Mouse (Mus musculus) lung, postnatal 14 days (tissue): ENCODE data around the gene Lsamp.
A peak's percentile ranks its signal among the peaks of the same experiment; 100 is the strongest.

Source experiments
- DNase-seq: peaks from one replicate; pipeline ENCODE4 v3.0.0; 2021

Gene Lsamp

GRCm38 (mm10) chr16:41623871-41624270, 1639.7 kb downstream of the Lsamp start:
- no peak for DNase-seq

DNA sequence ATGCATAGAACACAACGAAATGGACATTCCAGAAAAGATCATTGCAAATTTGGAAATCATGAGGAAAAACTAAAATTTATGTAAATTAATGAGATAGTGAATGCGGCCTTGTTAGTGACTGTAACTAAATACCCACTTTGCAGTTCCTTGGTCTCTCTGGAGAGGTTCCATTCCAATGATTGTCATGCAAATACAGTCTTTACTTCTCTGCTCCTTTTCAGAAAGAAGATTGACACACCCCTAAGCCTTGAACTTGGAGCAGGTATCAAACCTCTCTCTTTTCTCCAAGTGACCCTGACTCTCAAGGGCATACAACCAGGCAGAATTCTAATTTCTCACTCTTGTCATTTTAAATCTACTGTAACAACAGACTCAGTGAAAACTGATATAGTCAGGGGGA, 1649.7 kb downstream of the Lsamp start:
- DNase-seq, result no peak

DNA sequence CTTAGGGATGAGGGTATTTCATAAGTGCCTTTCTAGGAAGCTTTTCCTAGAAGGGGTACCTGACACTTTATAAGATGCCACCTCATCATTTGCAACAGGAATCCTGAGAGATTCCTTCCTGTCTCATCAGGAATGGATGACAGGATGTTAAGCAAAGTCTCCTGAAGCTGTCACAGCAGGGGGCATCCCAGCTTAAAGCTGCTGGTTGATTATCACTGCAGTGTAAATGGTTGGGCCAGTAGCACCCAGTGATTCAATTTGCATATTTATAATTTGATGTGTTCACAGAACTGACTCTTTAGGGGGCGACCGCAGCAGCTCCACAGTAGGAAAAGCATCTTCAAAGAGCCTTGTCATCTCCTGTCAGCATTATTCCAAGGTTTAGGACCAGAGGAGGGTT, 1656.7 kb downstream of the Lsamp start:
- no peak for DNase-seq

GRCm38 (mm10) chr16:41653261-41653660, 1669.1 kb downstream of the Lsamp start:
- DNase-seq, result no peak

DNA sequence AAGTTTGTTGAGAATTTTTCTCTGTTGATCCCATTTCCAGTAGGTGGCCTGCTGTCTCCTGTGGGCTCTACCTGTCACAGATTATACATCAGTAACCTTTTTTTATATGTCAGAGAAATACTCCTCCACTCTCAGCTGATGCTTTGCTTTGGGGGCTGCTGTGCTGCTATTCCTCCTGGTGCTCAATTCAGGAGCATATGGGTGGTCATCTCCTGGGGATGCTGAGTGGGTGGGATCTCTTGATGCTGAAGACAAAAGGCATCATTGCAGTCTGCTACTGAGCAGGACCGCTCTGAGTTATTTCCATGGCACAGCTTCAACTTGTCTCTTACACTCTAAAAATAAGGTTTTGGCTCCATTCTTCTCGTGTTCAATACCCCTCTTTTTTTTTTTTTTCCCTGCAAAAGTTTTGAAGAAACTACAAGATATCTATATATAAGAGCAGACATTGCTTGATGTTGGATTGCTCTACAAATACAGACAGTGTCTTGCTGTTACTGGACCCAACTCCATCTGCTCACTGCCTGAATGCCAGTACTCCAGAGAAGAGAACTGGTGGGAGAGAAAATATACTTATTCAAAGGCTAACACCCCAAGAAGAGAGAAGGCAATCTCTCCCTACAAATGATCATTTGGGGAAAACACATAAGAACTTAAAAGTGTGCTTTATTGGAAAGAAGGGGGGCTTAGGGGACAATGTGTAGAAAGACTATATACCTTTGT, 1690.3 kb downstream of the Lsamp start:
- no peak for DNase-seq

GRCm38 (mm10) chr16:41675774-41676173, 1691.6 kb downstream of the Lsamp start:
- DNase-seq, result no peak

- no peak for DNase-seq
Measured at GRCm38 (mm10) chr16:41692435-41692834, 1708.3 kb downstream of the Lsamp start.

- no peak for DNase-seq
Measured at GRCm38 (mm10) chr16:41701790-41702428, 1717.7 kb downstream of the Lsamp start.

GRCm38 (mm10) chr16:41728900-41729585, 1744.9 kb downstream of the Lsamp start:
- DNase-seq, result no peak

- DNase-seq, result no peak
Measured at GRCm38 (mm10) chr16:41729911-41730310, 1745.8 kb downstream of the Lsamp start.

- DNase-seq, result no peak
Measured at GRCm38 (mm10) chr16:41745037-41745436, 1760.9 kb downstream of the Lsamp start.

- DNase-seq, result no peak
Measured at GRCm38 (mm10) chr16:41746235-41746911, 1762.2 kb downstream of the Lsamp start.

DNA sequence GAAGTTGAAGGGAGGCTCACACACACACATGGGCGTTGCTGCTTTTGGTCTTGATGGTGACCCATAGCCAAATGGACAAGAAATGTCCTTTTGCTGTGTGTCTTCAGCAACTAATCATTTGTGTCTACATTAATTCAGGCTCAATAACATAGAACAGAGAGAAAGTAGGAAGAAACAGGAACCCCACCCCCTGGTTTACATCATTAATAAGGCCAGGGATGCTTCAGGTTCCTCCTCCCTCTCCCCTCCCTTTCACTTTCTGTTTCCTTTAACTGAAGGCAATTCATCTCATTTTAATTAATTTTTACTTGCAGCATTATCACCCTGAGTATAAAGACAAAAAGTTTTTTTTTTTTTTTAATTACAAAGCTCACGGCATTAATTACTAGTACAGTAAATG, 1763.7 kb downstream of the Lsamp start:
- DNase-seq, result no peak

GRCm38 (mm10) chr16:41748759-41749158, 1764.6 kb downstream of the Lsamp start:
- no peak for DNase-seq

- no peak for DNase-seq
Measured at GRCm38 (mm10) chr16:41764285-41764684, 1780.1 kb downstream of the Lsamp start.

DNA sequence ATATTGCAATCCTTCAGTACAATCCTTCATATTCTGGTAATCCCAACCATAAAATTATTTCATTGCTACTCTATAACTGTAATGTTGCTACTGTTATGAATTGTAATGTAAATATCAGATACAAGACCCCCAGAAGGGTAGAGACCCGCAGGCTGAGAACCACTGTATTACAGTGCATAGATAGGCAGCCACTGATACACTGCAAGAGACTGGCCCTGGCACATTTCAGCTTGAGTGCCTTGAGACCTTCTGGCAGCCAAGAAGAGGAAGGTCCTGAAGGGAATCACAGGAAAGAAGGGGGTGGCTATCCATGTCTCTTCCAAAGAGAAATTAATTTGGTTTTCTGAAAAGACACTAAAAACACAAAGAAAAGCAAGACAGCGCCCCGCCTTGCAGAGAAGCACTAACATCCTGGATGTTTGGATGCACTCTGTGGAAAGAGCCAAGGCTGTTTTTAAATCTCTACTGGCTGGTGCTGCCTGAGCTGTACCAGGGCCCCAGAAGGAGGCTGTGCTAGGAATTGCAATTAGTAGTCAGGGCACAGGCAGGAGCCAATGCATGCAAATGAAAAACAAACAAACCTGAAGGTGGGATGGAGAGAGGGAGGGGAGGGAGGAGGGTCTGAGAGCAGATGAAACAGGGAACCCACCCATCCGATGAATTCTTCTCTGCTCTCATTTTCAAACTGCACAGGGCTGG, 1787.4 kb downstream of the Lsamp start:
- no peak for DNase-seq

DNA sequence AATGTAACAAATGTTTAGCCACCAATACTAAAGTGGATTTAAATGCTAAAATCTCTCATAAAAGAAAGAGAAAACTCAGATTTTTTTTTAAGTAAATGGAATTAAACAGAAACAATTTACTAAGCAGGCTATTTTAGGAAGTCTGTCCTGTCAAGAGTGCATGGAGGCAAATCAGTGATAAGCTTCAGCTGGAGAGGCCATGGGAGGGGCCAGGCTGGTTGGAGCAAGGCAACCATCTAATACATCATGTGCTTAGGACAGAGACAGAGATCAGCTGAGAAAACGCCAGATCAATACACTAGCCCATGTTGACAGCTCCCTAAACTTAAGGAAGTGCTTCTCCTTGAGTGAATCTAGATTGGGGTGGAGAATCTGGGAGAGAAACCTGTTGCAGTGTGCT, 1793.4 kb downstream of the Lsamp start:
- DNase-seq, result peak; percentile 3

- DNase-seq, result no peak
Measured at GRCm38 (mm10) chr16:41785600-41785999, 1801.4 kb downstream of the Lsamp start.

DNA sequence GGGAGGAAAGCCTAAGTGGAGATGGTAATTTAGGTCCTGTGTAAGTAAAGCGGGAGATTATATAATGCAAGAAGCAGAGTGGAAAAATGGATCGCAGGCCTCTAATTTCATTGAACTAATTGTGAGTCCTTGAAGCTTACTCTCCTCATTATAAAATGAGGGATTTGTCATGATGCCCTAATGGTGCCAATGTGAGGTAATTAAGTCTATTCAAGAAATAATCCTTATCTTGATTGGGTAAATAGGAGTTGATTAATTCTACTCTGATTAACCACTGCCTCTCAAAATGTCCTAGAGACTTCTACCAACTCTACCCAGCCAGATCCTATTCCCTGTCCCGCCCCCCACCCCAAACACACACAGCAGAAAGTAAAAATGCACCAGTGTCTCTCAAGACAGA, 1802.5 kb downstream of the Lsamp start:
- DNase-seq, result no peak

DNA sequence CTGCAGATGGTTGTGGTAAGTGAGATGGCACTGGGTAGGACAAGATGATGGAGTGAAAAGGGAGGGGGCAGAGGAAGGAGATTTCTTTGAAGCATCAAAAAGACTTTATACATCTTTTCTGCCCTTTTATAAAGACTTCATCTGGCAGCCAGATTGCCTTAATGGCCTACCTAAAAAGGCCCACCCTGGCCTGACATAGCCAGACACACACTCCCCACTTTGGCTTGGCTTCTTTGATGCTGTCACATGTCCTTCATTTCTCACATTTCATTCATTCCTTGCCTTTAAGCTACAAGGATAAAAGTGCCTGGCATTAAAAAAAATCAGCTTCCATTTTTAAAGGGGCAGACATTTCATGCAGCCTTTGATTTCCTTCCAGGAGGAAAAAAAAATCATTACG, 1803.0 kb downstream of the Lsamp start:
- DNase-seq, result no peak

DNA sequence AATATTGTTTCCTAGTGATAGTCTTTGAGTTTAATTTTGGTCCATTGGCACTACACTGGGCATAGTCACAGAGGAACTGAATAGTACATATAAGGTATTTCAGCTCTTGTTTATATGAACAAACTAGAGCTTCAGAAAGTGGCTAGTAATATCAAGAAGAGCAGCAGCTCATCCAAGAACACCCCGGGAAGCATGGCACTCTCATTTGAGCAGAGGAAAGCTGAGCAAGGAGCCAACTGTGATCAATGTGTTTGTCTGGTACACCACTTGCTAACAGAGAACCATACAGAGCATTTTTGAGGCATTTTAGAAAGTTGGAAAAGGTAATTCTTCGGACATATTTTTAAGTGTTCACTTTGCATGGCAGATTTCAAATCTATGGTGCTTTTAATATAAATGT, 1805.9 kb downstream of the Lsamp start:
- no peak for DNase-seq

DNA sequence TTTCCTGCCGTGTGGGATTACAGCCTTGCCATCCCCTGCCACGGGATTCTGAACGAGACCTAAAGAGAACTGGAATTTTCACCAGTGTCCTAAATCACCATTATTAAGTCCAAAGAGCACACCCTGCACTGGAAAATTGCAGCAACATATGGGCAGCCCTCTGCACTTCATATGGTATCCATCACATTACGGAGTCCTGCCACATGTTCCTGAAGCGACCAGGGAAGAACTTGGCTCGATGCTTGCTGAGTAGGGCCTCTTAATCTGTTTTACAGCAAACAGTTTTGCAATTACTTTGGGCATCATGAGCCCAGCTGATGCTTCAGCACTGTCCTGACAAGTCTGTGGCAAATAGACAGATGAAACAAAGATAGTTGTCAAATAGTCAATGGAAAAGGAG, 1836.2 kb downstream of the Lsamp start:
- no peak for DNase-seq
